Mouse (Mus musculus): ENCODE measurements around the gene Rlf.

Rlf gene

DNA sequence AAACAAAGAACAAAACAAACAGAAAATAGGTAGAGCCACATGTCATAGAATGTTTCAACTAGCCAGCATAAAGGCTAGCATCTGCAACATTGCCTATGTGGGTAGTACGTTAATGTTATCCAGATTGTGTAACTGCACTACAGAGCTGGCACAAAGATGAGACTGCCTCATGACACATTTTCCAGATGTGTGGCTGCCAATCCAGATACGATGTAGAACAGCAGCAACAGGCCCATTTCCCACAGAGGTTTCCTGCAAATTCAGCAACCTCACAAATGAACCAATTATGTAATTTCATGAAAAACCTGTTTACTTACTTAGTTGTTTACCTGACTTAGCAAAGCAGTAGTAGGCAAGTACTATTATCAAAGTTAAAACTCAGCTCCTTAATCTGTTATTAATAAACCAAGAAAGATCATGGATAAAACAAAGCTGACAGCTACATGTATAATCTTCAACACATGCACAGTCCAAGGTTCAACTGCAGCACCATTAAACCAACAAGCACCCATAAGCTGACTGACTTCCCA, 51.3 kb downstream of the Rlf start:
- no peak for DNase-seq

- DNase-seq: no peak
Observed at GRCm38 (mm10) chr4:121109126-121109525, 105.8 kb downstream of the Rlf start, which contains the start of gene Tmco2. Gene Tmco2, minus strand, starts transcription at chr4:121109226.

DNA sequence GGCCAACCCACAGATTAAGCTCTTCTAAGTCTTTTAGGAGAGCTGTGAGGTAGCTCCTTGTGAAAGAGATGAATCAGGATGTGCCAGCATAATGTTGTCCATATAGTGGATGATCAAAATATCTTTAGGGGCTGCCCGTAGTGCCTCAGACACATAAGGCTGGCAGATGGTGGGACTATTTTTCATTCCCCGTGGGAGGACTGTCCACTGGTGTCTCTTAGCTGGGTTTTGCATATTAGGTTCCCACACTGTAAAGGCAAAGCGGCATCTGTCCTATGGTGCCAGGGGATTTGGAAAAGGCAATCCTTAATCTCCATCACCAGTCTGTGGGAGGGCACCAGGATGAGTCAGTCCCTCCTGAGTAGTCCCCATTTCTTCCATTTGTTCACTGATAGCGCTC, 111.6 kb downstream of the Rlf start:
- DNase-seq: no peak

DNA sequence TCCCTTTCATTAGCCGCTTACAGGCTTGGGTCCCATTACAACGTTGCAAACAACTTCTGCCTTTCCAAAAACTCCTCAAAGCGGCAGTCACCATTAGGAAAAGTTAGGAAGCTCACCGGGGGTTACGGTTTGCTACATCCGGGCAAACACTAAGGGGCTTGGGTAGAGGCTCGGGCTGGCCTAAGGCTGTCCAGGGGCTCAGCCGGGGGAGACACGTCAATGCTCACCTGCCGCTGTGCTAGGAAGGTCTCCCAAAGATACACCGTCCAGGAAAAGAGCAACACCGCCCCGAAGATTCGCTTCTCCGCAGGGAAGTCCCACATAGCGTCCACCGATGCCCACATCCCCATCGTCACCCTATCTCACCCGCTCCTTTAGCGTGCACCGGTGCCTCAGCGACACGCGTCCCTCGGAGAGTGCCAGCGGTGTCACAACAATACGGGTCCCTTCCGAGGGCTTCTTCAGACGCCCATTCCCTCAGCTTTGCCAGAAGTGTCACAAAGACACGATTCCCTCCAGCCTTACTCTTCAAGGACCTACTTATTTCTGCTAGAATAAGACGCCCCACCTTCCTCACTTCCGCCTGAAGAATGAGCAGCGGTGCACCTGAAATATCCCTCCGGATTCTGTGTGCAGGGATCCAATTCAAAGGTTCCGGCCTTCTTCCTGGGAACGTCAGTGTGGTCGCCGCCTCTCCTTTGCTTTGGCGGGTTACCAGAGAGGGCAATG, 117.1 kb downstream of the Rlf start, which contains the start of gene Zmpste24:
TSS of gene Zmpste24 (minus strand) at position 592 of the 729 bp plus-strand sequence.
- DNase-seq: peak; percentile 91
